Mouse (Mus musculus) layer of hippocampus, adult 9-11 months (tissue): ENCODE data around the gene Smpd1.
A peak's percentile ranks its signal among the peaks of the same experiment; 100 is the strongest.

ENCODE experiments used
- DNase-seq: peaks from one replicate; pipeline ENCODE4 v3.0.0; 2022

Smpd1 gene

GRCm38 (mm10) chr7:105563367-105563766 is 9.2 kb downstream of the Smpd1 start:
- no peak for DNase-seq

GRCm38 (mm10) chr7:105565071-105565836 is 11.1 kb downstream of the Smpd1 start:
- DNase-seq = no peak

GRCm38 (mm10) chr7:105568583-105568982 is 14.4 kb downstream of the Smpd1 start:
- DNase-seq = peak; percentile 83

GRCm38 (mm10) chr7:105568988-105569471 is 14.9 kb downstream of the Smpd1 start:
- peak; percentile 89 for DNase-seq

GRCm38 (mm10) chr7:105569512-105570496 is 15.6 kb downstream of the Smpd1 start:
- no peak for DNase-seq

GRCm38 (mm10) chr7:105570756-105571155 is 16.6 kb downstream of the Smpd1 start:
- no peak for DNase-seq

GRCm38 (mm10) chr7:105572949-105573348 is 18.8 kb downstream of the Smpd1 start:
- no peak for DNase-seq

- DNase-seq = peak; percentile 62
Observed at GRCm38 (mm10) chr7:105574537-105574936, 20.4 kb downstream of the Smpd1 start.

- no peak for DNase-seq
Observed at GRCm38 (mm10) chr7:105576166-105576748, 22.1 kb downstream of the Smpd1 start.

- no peak for DNase-seq
Observed at GRCm38 (mm10) chr7:105577377-105577871, 23.3 kb downstream of the Smpd1 start.

GRCm38 (mm10) chr7:105578481-105578880 is 24.3 kb downstream of the Smpd1 start:
- no peak for DNase-seq

- DNase-seq = no peak
Observed at GRCm38 (mm10) chr7:105580627-105581089, 26.5 kb downstream of the Smpd1 start.

GRCm38 (mm10) chr7:105581094-105581703 is 27.0 kb downstream of the Smpd1 start, which contains the start of gene Apbb1:
Gene Apbb1, minus strand, starts transcription at chr7:105581653.
- peak; percentile 78 for DNase-seq

- no peak for DNase-seq
Observed at GRCm38 (mm10) chr7:105581959-105582358, 27.8 kb downstream of the Smpd1 start.

- DNase-seq = no peak
Observed at GRCm38 (mm10) chr7:105588325-105588912, 34.3 kb downstream of the Smpd1 start.

- no peak for DNase-seq
Observed at GRCm38 (mm10) chr7:105590097-105590496, 35.9 kb downstream of the Smpd1 start.

GRCm38 (mm10) chr7:105602860-105603623 is 48.9 kb downstream of the Smpd1 start:
- DNase-seq = peak; percentile 57
